Mouse (Mus musculus) ES-E14 (cell line): Measurements from ENCODE around the gene Tepsin. TPM values are rescaled to one million over a fixed set of nuclear protein-coding genes. Genes with fewer than 3 reads are reported as not detected.

Source experiments
- DNase-seq: peaks from one replicate; pipeline ENCODE4 v3.0.0-alpha.2; 2013; ENCODE audit warnings: low read depth, low spot score
- H3K27ac ChIP-seq: 2 replicates; pipeline ENCODE4 v1.5.1; 2012; ENCODE audit warnings: low read depth, mild to moderate bottlenecking, low read length, moderate library complexity, mixed read lengths; ENCODE audit not compliant: poor library complexity, insufficient read depth, severe bottlenecking
- H3K36me3 ChIP-seq: 2 replicates; pipeline ENCODE4 v1.6.1; 2012; ENCODE audit warnings: mild to moderate bottlenecking, low read length, moderate library complexity, mixed read lengths; ENCODE audit not compliant: control insufficient read depth, poor library complexity, insufficient read depth, severe bottlenecking
- H3K4me1 ChIP-seq, 2 experiments: fragments of 150-350 bp in 1 of 2; sonication (generic) in 1 of 2; 2 replicates each; pipeline ENCODE4 v1.6.1; 2012; ENCODE audit warnings: low read length in 2 of 2, mild to moderate bottlenecking in 1 of 2, mixed read lengths in 1 of 2; ENCODE audit not compliant: control insufficient read depth in 2 of 2, insufficient read depth in 2 of 2, poor library complexity in 1 of 2
- H3K4me3 ChIP-seq, 2 experiments: fragments of 150-350 bp in 1 of 2; sonication (generic) in 1 of 2; 2 replicates each; pipeline ENCODE4 v1.5.1; 2012; ENCODE audit warnings: low read length in 2 of 2, low read depth in 1 of 2, mild to moderate bottlenecking in 1 of 2, mixed read lengths in 1 of 2; ENCODE audit not compliant: insufficient read depth in 1 of 2, poor library complexity in 1 of 2, severe bottlenecking in 1 of 2
- H3K9ac ChIP-seq: 2 replicates; pipeline ENCODE4 v1.6.1; 2012; ENCODE audit warnings: low read depth, mild to moderate bottlenecking, low read length, mixed read lengths; ENCODE audit not compliant: poor library complexity, insufficient read depth, severe bottlenecking
- H3K9me3 ChIP-seq: fragments of 150-350 bp; sonication (generic); 2 replicates; pipeline ENCODE4 v1.6.1; 2012; ENCODE audit warnings: low read depth, mild to moderate bottlenecking, low read length; ENCODE audit not compliant: control insufficient read depth, insufficient read depth
- CHD2 ChIP-seq: IDR thresholded peaks from 2 replicates; pipeline ENCODE4 v1.6.1; 2014; ENCODE audit warnings: mild to moderate bottlenecking, low read depth, low read length, inconsistent platforms
- HCFC1 ChIP-seq: IDR thresholded peaks from 2 replicates; pipeline ENCODE4 v1.6.1; 2012; ENCODE audit warnings: low read length, inconsistent platforms, borderline replicate concordance; ENCODE audit not compliant: insufficient read depth
- MAFK ChIP-seq: IDR thresholded peaks from 2 replicates; pipeline ENCODE4 v1.6.1; 2014; ENCODE audit warnings: mild to moderate bottlenecking, low read depth, low read length, inconsistent platforms; ENCODE audit not compliant: insufficient read depth
- ZC3H11A ChIP-seq: IDR thresholded peaks from 2 replicates; pipeline ENCODE4 v1.6.1; 2012; ENCODE audit warnings: low read depth, mild to moderate bottlenecking, inconsistent platforms, low read length, borderline replicate concordance
- ZNF384 ChIP-seq: IDR thresholded peaks from 2 replicates; pipeline ENCODE4 v1.6.1; 2012; ENCODE audit warnings: low read depth, low read length, inconsistent platforms
- in situ Hi-C, 2 experiments: fragments of 600-800 bp; cut with MboI; formaldehyde crosslinking; loops; one replicate each; pipeline ENCODE4 v1.15.1; 2025; ENCODE audit warnings: low sequenced_read_pairs in 2 of 2, inconsistent platforms in 1 of 2; ENCODE audit not compliant: unreplicated experiment in 2 of 2
- total RNA-seq: library from RNA; depleted of rRNA; stranded (reverse); fragments of 300-350 nt; gene quantifications from 2 replicates; pipeline ENCODE4 v1.2.3, GENCODE M21; 2012

Gene Tepsin
- total RNA-seq, 1 experiment = 26.5 TPM

GRCm38 (mm10) chr11:120110554-120110953, 12.0 kb upstream of the Tepsin start:
- H3K27ac ChIP-seq = no peak overlapping the region
- no peak overlapping the region for H3K4me3 ChIP-seq
- no peak overlapping the region for H3K9ac ChIP-seq
- in situ Hi-C loops = loop anchor here in 1 of 2 experiments (10.0 kb wide), 1 partner anchor 94 kb away; no protein-coding TSS in a partner anchor
- no peak for DNase-seq
- TF ChIP-seq ZNF384 = no peak
- no peak for TF ChIP-seq MAFK
- TF ChIP-seq HCFC1 = no peak
- no peak for TF ChIP-seq CHD2
- no peak for TF ChIP-seq ZC3H11A
- peaks cover 0 to 16% of the 10 kb centered on the region in 2 experiments; a peak in 2 of 4 replicates for H3K4me1 ChIP-seq
- H3K36me3 ChIP-seq = peaks cover 18% of the 10 kb centered on the region; the same call in 1 of the 2 replicates
- H3K9me3 ChIP-seq = no peaks in the 10 kb centered on the region

- TF ChIP-seq ZNF384 = no peak
- no peak for TF ChIP-seq HCFC1
- Histone ChIP-seq H3K27ac (no peak overlapping the region), H3K9me3 (no peaks in the 10 kb centered on the region), H3K36me3 (peaks cover 20% of the 10 kb centered on the region), H3K9ac (no peak overlapping the region), H3K4me1 (peaks cover 0 to 18% of the 10 kb centered on the region in 2 experiments; a peak in 2 of 4 replicates), H3K4me3 (no peak overlapping the region)
- DNase-seq = no peak
- in situ Hi-C loops = loop anchor here in 1 of 2 experiments (10.0 kb wide), 1 partner anchor 95 kb away; no protein-coding TSS in a partner anchor
Observed at GRCm38 (mm10) chr11:120109558-120110210, 11.2 kb upstream of the Tepsin start.

DNA sequence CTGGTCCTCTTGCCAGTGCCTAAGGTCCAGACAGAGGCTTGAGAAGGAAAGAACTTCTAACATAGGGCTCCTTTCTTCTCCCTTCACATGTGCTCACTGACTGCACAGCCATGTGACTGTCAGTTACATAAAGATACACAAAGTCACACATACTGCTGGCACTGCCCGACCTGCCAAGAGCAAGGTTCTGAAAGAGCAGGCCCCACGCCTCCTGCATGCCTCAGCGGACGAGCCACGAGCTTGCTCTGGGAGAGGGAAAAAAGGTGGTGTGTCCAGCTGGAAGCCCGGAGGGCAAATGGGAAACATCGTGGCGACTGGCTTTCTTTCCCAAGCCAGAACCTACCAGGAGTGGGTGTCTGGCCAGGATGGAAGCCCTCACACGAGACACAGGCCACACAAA, 9.3 kb upstream of the Tepsin start:
- in situ Hi-C loops = no loop called here
- peaks cover 0 to 18% of the 10 kb centered on the region in 2 experiments; a peak in 2 of 4 replicates for H3K4me1 ChIP-seq
- TF ChIP-seq MAFK (no peak), HCFC1 (no peak), ZC3H11A (no peak), CHD2 (no peak), ZNF384 (no peak)
- no peaks in the 10 kb centered on the region for H3K9me3 ChIP-seq
- H3K4me3 ChIP-seq = no peak overlapping the region
- H3K27ac ChIP-seq = no peak overlapping the region
- no peak overlapping the region for H3K9ac ChIP-seq
- DNase-seq = no peak
- peaks cover 24% of the 10 kb centered on the region for H3K36me3 ChIP-seq

DNA sequence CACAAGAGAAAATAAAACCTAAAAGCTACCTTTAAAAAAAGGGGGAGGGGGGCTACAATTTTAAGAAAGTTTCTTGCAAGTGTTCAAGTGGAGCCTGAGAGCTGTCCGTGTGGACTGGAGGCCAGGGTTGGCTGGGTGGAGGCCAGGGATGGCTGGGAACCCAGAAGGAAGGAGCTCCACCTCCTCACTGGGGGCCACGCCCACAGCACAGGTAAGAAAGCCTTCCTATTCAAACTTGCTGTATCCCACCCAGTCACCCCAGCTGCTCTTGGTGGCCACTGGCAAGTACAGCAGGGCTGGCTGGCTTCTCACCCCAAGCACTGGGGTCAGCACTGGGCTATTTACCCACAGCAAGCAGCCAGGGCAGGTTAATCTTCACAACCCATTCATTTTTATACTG, 8.5 kb upstream of the Tepsin start:
- in situ Hi-C loops = no loop called here
- H3K9ac ChIP-seq = no peak overlapping the region
- H3K4me3 ChIP-seq = no peak overlapping the region
- no peak for DNase-seq
- peaks cover 0 to 18% of the 10 kb centered on the region in 2 experiments; a peak in 2 of 4 replicates for H3K4me1 ChIP-seq
- no peaks in the 10 kb centered on the region for H3K9me3 ChIP-seq
- TF ChIP-seq ZNF384 = no peak
- no peak for TF ChIP-seq MAFK
- TF ChIP-seq HCFC1 = no peak
- TF ChIP-seq ZC3H11A = no peak
- no peak for TF ChIP-seq CHD2
- H3K27ac ChIP-seq = no peak overlapping the region
- H3K36me3 ChIP-seq = peaks cover 20% of the 10 kb centered on the region
